Mouse (Mus musculus): ENCODE data around the gene A930002H24Rik. TPM values are rescaled to one million over a fixed set of nuclear protein-coding genes. Genes with fewer than 3 reads are reported as not detected.

Gene A930002H24Rik
- 5.4 and 6.2 TPM in 2 replicates for polyA plus RNA-seq (2015; fragmentation: Nextera tagmentation; extraction: Ambion mirVana)

- ATAC-seq (peak; percentile 99), DNase-seq (ENCODE audit: low spot score) (peak; percentile 99)
- peak within 1 kb of the TSS; percentile 82 for H3K9ac ChIP-seq (replicated peaks; ENCODE audit: low read depth)
- peak within 1 kb of the TSS; percentile 97 for H3K4me3 ChIP-seq (ENCODE audit: low read depth, low read length)
- H3K4me1 ChIP-seq (ENCODE audit: insufficient read depth, low read depth, low read length), result no peaks in the 10 kb centered on the region
- H3K36me3 ChIP-seq (ENCODE audit: insufficient read depth, low read length), result no peaks in the 10 kb centered on the region
- no peaks in the 10 kb centered on the region for H3K27me3 ChIP-seq (replicated peaks; ENCODE audit: insufficient read depth, low read length)
- peak within 1 kb of the TSS; percentile 90 for H3K27ac ChIP-seq (ENCODE audit: low read length)
- under 1% methylated on average over 46 of the region's 55 CpGs for WGBS
- no peaks in the 10 kb centered on the region for H3K9me3 ChIP-seq (ENCODE audit: low read length)
- TF ChIP-seq EP300 (IDR thresholded peaks at IDR 0.05), result no peak
- no peak for TF ChIP-seq CTCF (IDR thresholded peaks at IDR 0.05)
- peak within 1 kb of the TSS; percentile 88 for H3K4me2 ChIP-seq (replicated peaks; ENCODE audit: low read depth, low read length)
Observed at GRCm38 (mm10) chr17:63863647-63864149, at the start of gene A930002H24Rik. TSS of gene A930002H24Rik (minus strand) at chr17:63863791.

DNA sequence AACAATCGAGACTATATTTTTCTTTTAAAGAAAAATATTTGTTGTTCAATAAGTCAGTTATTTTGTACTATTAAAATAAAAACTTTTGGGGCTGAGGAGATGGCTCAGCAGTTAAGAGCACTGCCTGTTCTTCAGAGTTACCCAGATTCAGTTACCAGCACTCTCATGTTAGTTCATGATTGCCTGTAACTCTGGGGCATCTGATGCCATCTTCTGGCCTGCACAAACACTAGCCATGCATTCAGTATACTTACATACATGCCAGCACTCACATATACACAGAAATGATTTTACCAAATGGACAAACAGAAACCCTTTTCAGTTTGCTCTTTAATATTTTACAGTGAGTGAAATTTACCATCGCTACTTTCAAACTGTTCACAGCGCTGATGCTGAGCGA lies 45.7 kb upstream of the A930002H24Rik start:
- Histone ChIP-seq H3K9ac (replicated peaks; ENCODE audit: low read depth) (no peak overlapping the region), H3K27me3 (replicated peaks; ENCODE audit: insufficient read depth, low read length) (no peaks in the 10 kb centered on the region)
- no peak for ATAC-seq

GRCm38 (mm10) chr17:63897050-63897449 lies 33.5 kb upstream of the A930002H24Rik start:
- 0 out of 2 replicates have a peak, but pooled peaks cover 5% of the 10 kb centered on the region for H3K36me3 ChIP-seq (ENCODE audit: insufficient read depth, low read length)
- H3K4me2 ChIP-seq (replicated peaks; ENCODE audit: low read depth, low read length), result no peak overlapping the region
- no peaks in the 10 kb centered on the region for H3K9me3 ChIP-seq (ENCODE audit: low read length)
- no peaks in the 10 kb centered on the region for H3K4me1 ChIP-seq (ENCODE audit: insufficient read depth, low read depth, low read length)
- WGBS, result 88% methylated on average over 7 of the region's 7 CpGs
- H3K9ac ChIP-seq (replicated peaks; ENCODE audit: low read depth), result no peak overlapping the region
- DNase-seq (ENCODE audit: low spot score) (no peak), ATAC-seq (no peak)
- no peak overlapping the region for H3K4me3 ChIP-seq (ENCODE audit: low read depth, low read length)
- TF ChIP-seq EP300 (IDR thresholded peaks at IDR 0.05) (no peak), CTCF (IDR thresholded peaks at IDR 0.05) (no peak)
- H3K27me3 ChIP-seq (replicated peaks; ENCODE audit: insufficient read depth, low read length), result no peaks in the 10 kb centered on the region
- H3K27ac ChIP-seq (ENCODE audit: low read length), result no peak overlapping the region

More for the DNA sequence above, 45.7 kb upstream of the A930002H24Rik start:
- WGBS, result 95% methylated on average over 4 of the region's 4 CpGs
- Histone ChIP-seq H3K4me3 (ENCODE audit: low read depth, low read length) (no peak overlapping the region), H3K9me3 (ENCODE audit: low read length) (no peaks in the 10 kb centered on the region), H3K4me1 (ENCODE audit: insufficient read depth, low read depth, low read length) (no peaks in the 10 kb centered on the region), H3K4me2 (replicated peaks; ENCODE audit: low read depth, low read length) (no peak overlapping the region), H3K27ac (ENCODE audit: low read length) (no peak overlapping the region), H3K36me3 (ENCODE audit: insufficient read depth, low read length) (no peaks in the 10 kb centered on the region)
- TF ChIP-seq CTCF (IDR thresholded peaks at IDR 0.05) (0 out of 2 replicates have a peak, but pooled peaks have one; percentile 2), EP300 (IDR thresholded peaks at IDR 0.05) (no peak)
- DNase-seq (ENCODE audit: low spot score), result no peak

DNA sequence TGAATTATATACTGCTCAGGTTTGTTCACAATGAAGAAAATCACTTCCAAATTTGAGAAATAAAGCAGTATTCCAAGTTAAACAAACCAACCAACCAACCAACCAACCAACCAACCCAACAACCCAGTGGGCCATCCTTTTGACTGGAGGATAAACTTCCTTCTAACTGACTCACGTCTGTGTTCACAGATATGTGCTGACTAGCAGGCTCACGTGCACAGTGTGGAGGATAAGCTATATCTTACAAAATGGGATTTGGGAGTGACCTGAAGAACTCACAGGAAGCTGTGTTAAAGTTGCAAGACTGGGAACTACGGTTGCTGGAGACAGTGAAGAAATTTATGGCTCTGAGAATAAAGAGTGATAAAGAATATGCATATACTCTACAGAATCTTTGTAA lies 32.2 kb upstream of the A930002H24Rik start:
- Histone ChIP-seq H3K4me2 (replicated peaks; ENCODE audit: low read depth, low read length) (no peak overlapping the region), H3K4me1 (ENCODE audit: insufficient read depth, low read depth, low read length) (no peaks in the 10 kb centered on the region), H3K4me3 (ENCODE audit: low read depth, low read length) (no peak overlapping the region), H3K27ac (ENCODE audit: low read length) (no peak overlapping the region), H3K9me3 (ENCODE audit: low read length) (no peaks in the 10 kb centered on the region), H3K27me3 (replicated peaks; ENCODE audit: insufficient read depth, low read length) (no peaks in the 10 kb centered on the region), H3K9ac (replicated peaks; ENCODE audit: low read depth) (no peak overlapping the region), H3K36me3 (ENCODE audit: insufficient read depth, low read length) (0 out of 2 replicates have a peak, but pooled peaks cover 5% of the 10 kb centered on the region)
- 76% methylated on average over 3 of the region's 3 CpGs for WGBS
- TF ChIP-seq EP300 (IDR thresholded peaks at IDR 0.05) (no peak), CTCF (IDR thresholded peaks at IDR 0.05) (no peak)
- ATAC-seq (no peak), DNase-seq (ENCODE audit: low spot score) (no peak)

GRCm38 (mm10) chr17:63890611-63891010 lies 27.0 kb upstream of the A930002H24Rik start:
- no peak overlapping the region for H3K9ac ChIP-seq (replicated peaks; ENCODE audit: low read depth)
- ATAC-seq, result no peak
- no peak overlapping the region for H3K4me3 ChIP-seq (ENCODE audit: low read depth, low read length)
- H3K27ac ChIP-seq (ENCODE audit: low read length), result no peak overlapping the region
- no peak overlapping the region for H3K4me2 ChIP-seq (replicated peaks; ENCODE audit: low read depth, low read length)
- H3K9me3 ChIP-seq (ENCODE audit: low read length), result no peaks in the 10 kb centered on the region
- no peak for DNase-seq (ENCODE audit: low spot score)
- no peaks in the 10 kb centered on the region for H3K27me3 ChIP-seq (replicated peaks; ENCODE audit: insufficient read depth, low read length)
- no peaks in the 10 kb centered on the region for H3K36me3 ChIP-seq (ENCODE audit: insufficient read depth, low read length)
- no peaks in the 10 kb centered on the region for H3K4me1 ChIP-seq (ENCODE audit: insufficient read depth, low read depth, low read length)
- TF ChIP-seq CTCF (IDR thresholded peaks at IDR 0.05) (no peak), EP300 (IDR thresholded peaks at IDR 0.05) (no peak)

GRCm38 (mm10) chr17:63886988-63887387 lies 23.4 kb upstream of the A930002H24Rik start:
- H3K9ac ChIP-seq (replicated peaks; ENCODE audit: low read depth), result no peak overlapping the region
- no peaks in the 10 kb centered on the region for H3K36me3 ChIP-seq (ENCODE audit: insufficient read depth, low read length)
- H3K9me3 ChIP-seq (ENCODE audit: low read length), result no peaks in the 10 kb centered on the region
- H3K27me3 ChIP-seq (replicated peaks; ENCODE audit: insufficient read depth, low read length), result no peaks in the 10 kb centered on the region
- no peaks in the 10 kb centered on the region for H3K4me1 ChIP-seq (ENCODE audit: insufficient read depth, low read depth, low read length)
- H3K27ac ChIP-seq (ENCODE audit: low read length), result no peak overlapping the region
- 93% methylated on average over 2 of the region's 2 CpGs for WGBS
- no peak for TF ChIP-seq CTCF (IDR thresholded peaks at IDR 0.05)
- H3K4me2 ChIP-seq (replicated peaks; ENCODE audit: low read depth, low read length), result no peak overlapping the region
- no peak overlapping the region for H3K4me3 ChIP-seq (ENCODE audit: low read depth, low read length)
- ATAC-seq (no peak), DNase-seq (ENCODE audit: low spot score) (no peak)

GRCm38 (mm10) chr17:63880009-63880408 lies 16.4 kb upstream of the A930002H24Rik start:
- H3K36me3 ChIP-seq (ENCODE audit: insufficient read depth, low read length), result no peaks in the 10 kb centered on the region
- H3K27ac ChIP-seq (ENCODE audit: low read length), result no peak overlapping the region
- ATAC-seq (no peak), DNase-seq (ENCODE audit: low spot score) (no peak)
- H3K4me1 ChIP-seq (ENCODE audit: insufficient read depth, low read depth, low read length), result no peaks in the 10 kb centered on the region
- TF ChIP-seq EP300 (IDR thresholded peaks at IDR 0.05) (no peak), CTCF (IDR thresholded peaks at IDR 0.05) (no peak)
- no peak overlapping the region for H3K9ac ChIP-seq (replicated peaks; ENCODE audit: low read depth)
- no peak overlapping the region for H3K4me2 ChIP-seq (replicated peaks; ENCODE audit: low read depth, low read length)
- no peak overlapping the region for H3K4me3 ChIP-seq (ENCODE audit: low read depth, low read length)
- WGBS, result 70% methylated on average over 4 of the region's 4 CpGs
- no peaks in the 10 kb centered on the region for H3K9me3 ChIP-seq (ENCODE audit: low read length)
- no peaks in the 10 kb centered on the region for H3K27me3 ChIP-seq (replicated peaks; ENCODE audit: insufficient read depth, low read length)
